Mouse (Mus musculus) heart, postnatal 0 days (tissue): ENCODE results near the gene Ppox.

Source experiments
- CTCF ChIP-seq: IDR thresholded peaks from 2 replicates; pipeline ENCODE4 v1.5.1; 2016; ENCODE audit warnings: antibody characterized with exemption, control low read depth, low read depth
- EP300 ChIP-seq: IDR thresholded peaks from 2 replicates; pipeline ENCODE4 v1.6.1; 2016; ENCODE audit warnings: antibody characterized with exemption, low read depth

DNA sequence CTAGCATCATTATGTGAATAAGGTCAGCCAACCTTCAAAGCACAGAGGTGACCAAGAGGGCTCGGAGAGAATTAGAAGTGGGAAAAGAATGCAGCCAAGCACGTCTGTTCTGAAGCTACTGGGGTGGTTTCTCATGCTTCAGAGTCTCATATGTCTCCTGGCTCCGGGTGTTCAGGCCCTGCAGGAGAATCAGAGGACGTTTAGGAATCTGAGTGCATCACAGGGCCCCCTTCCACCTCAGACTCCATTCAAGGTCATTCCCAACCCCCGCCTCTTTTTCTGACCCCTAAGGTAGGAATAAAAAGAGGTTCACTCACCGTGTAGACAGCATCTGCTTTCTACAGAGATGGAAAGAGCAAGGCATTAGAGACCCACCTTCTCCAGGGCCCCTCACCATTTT, 51.2 kb downstream of the Ppox start:
- TF ChIP-seq CTCF (no peak), EP300 (no peak)
